Comparison of ENCODE assay signal across 13 mouse cellular contexts in genomic region chr2:36172136-36172535, GRCm38 (mm10). TPM values are rescaled to one million over a fixed set of nuclear protein-coding genes. Genes with fewer than 3 reads are reported as not detected.
DNase-seq lines count a peak whose midpoint lies in the region; ATAC-seq lines count a peak whose summit lies in the region.
"Had no signal": no experiment of that assay in that cellular context is flagged by ENCODE, and none has a peak within 500 bp of the region (broad histone marks: within the 10 kb centered on the region; RNA-seq: fewer than 3 reads in every experiment).

No protein-coding gene starts in this region.

- H3K27ac ChIP-seq in embryonic facial prominence, embryonic 12.5 days: no peak overlapping the region
- no peak overlapping the region for H3K27ac ChIP-seq in embryonic facial prominence, embryonic 10.5 days (replicated peaks)
- H3K27ac ChIP-seq in limb, embryonic 12.5 days: 0 out of 2 replicates have a peak overlapping the region, but pooled peaks have one; percentile 13
- no peak overlapping the region for H3K27ac ChIP-seq in limb, embryonic 10.5 days
- no peak overlapping the region for H3K27ac ChIP-seq in embryonic facial prominence, embryonic 14.5 days (replicated peaks; ENCODE audit: low read depth, low read length)
- H3K27ac ChIP-seq: neural tube, embryonic 12.5 days had no signal

- peaks cover 13% of the 10 kb centered on the region; the same call in 1 of the 2 replicates for H3K4me1 ChIP-seq in embryonic facial prominence, embryonic 12.5 days
- peaks cover 4% of the 10 kb centered on the region; the same call in 1 of the 2 replicates for H3K4me1 ChIP-seq in embryonic facial prominence, embryonic 10.5 days
- peaks cover 3% of the 10 kb centered on the region; the same call in 1 of the 2 replicates for H3K4me1 ChIP-seq in limb, embryonic 12.5 days (replicated peaks)
- H3K4me1 ChIP-seq in limb, embryonic 10.5 days: no peaks in the 10 kb centered on the region
- peaks cover 12% of the 10 kb centered on the region for H3K4me1 ChIP-seq in embryonic facial prominence, embryonic 14.5 days (ENCODE audit: control insufficient read depth, insufficient read depth, low read length)
- H3K4me1 ChIP-seq: neural tube, embryonic 12.5 days had no signal

- no peak overlapping the region for H3K9ac ChIP-seq in embryonic facial prominence, embryonic 12.5 days
- H3K9ac ChIP-seq in limb, embryonic 12.5 days (replicated peaks): no peak overlapping the region
- H3K9ac ChIP-seq in embryonic facial prominence, embryonic 14.5 days (ENCODE audit: low read depth, low read length): no peak overlapping the region
- H3K9ac ChIP-seq: neural tube, embryonic 12.5 days had no signal

- H3K36me3 ChIP-seq in embryonic facial prominence, embryonic 12.5 days: 0 out of 2 replicates have a peak, but pooled peaks cover 1% of the 10 kb centered on the region
- peaks cover 2% of the 10 kb centered on the region for H3K36me3 ChIP-seq in embryonic facial prominence, embryonic 10.5 days (replicated peaks)
- peaks cover 1% of the 10 kb centered on the region; the same call in 1 of the 2 replicates for H3K36me3 ChIP-seq in limb, embryonic 12.5 days
- H3K36me3 ChIP-seq in limb, embryonic 10.5 days: peaks cover 5% of the 10 kb centered on the region
- H3K36me3 ChIP-seq in embryonic facial prominence, embryonic 14.5 days (ENCODE audit: control insufficient read depth, insufficient read depth, low read length): peaks cover 8% of the 10 kb centered on the region; the same call in 1 of the 2 replicates

- intact Hi-C loops in left cerebral cortex, postnatal 25 days (cut with DNase I): no loop called here

- no peaks in the 10 kb centered on the region for H3K27me3 ChIP-seq in embryonic facial prominence, embryonic 12.5 days
- H3K27me3 ChIP-seq in embryonic facial prominence, embryonic 10.5 days (replicated peaks; ENCODE audit: low read depth, poor library complexity, severe bottlenecking): no peaks in the 10 kb centered on the region
- H3K27me3 ChIP-seq in limb, embryonic 12.5 days: no peaks in the 10 kb centered on the region
- H3K27me3 ChIP-seq in limb, embryonic 10.5 days (ENCODE audit: low read depth, poor library complexity, severe bottlenecking): no peaks in the 10 kb centered on the region
- H3K27me3 ChIP-seq in embryonic facial prominence, embryonic 14.5 days (replicated peaks; ENCODE audit: control insufficient read depth, insufficient read depth, low read length): no peaks in the 10 kb centered on the region
- H3K27me3 ChIP-seq: neural tube, embryonic 12.5 days had no signal

- no peak overlapping the region for H3K4me2 ChIP-seq in embryonic facial prominence, embryonic 12.5 days (replicated peaks)
- H3K4me2 ChIP-seq in limb, embryonic 12.5 days: no peak overlapping the region
- no peak overlapping the region for H3K4me2 ChIP-seq in embryonic facial prominence, embryonic 14.5 days (ENCODE audit: low read depth, low read length)
- H3K4me2 ChIP-seq: neural tube, embryonic 12.5 days had no signal

- H3K9me3 ChIP-seq in embryonic facial prominence, embryonic 12.5 days: no peaks in the 10 kb centered on the region
- no peaks in the 10 kb centered on the region for H3K9me3 ChIP-seq in embryonic facial prominence, embryonic 10.5 days
- no peaks in the 10 kb centered on the region for H3K9me3 ChIP-seq in limb, embryonic 12.5 days
- no peaks in the 10 kb centered on the region for H3K9me3 ChIP-seq in limb, embryonic 10.5 days (replicated peaks)
- H3K9me3 ChIP-seq in embryonic facial prominence, embryonic 14.5 days (ENCODE audit: control insufficient read depth, low read length): no peaks in the 10 kb centered on the region
- H3K9me3 ChIP-seq: neural tube, embryonic 12.5 days had no signal

- peak; percentile 69; the same call in 1 of the 2 replicates for ATAC-seq in embryonic facial prominence, embryonic 12.5 days (ENCODE audit: insufficient number of reproducible peaks, insufficient read depth, low FRiP score, low TSS enrichment)
- ATAC-seq in limb, embryonic 12.5 days (ENCODE audit: insufficient number of reproducible peaks, insufficient read depth, low FRiP score, low TSS enrichment, low read depth): no peak; the same call in 1 of the 2 replicates
- peak; percentile 94 for ATAC-seq in embryonic facial prominence, embryonic 14.5 days (ENCODE audit: low read depth)

- 53% methylated on average over 4 of the region's 4 CpGs for WGBS in embryonic facial prominence, embryonic 12.5 days
- 90% methylated on average over 4 of the region's 4 CpGs for WGBS in embryonic facial prominence, embryonic 10.5 days
- WGBS in limb, embryonic 12.5 days: 62% methylated on average over 4 of the region's 4 CpGs
- 85% methylated on average over 4 of the region's 4 CpGs for WGBS in limb, embryonic 10.5 days
- WGBS in embryonic facial prominence, embryonic 14.5 days: 36% methylated on average over 4 of the region's 4 CpGs

- no peak for DNase-seq in embryonic facial prominence, embryonic 10.5 days (ENCODE audit: low spot score)
- no peak for DNase-seq in limb, embryonic 10.5 days (ENCODE audit: low spot score)
- peak; percentile 83 for DNase-seq in embryonic facial prominence, embryonic 14.5 days (ENCODE audit: low spot score)
- DNase-seq in lung, postnatal 25 days (ENCODE audit: low spot score): peak; percentile 56
- DNase-seq in left cerebral cortex, postnatal 25 days (ENCODE audit: low spot score in 2 of 2): no peak
- DNase-seq in kidney, adult 11 months: no peak
- DNase-seq: adrenal gland, postnatal 25 days; cerebellum, adult 11-12 months; gastrocnemius, postnatal 36 days; heart, postnatal 10 days had no signal

- no peak overlapping the region for H3K4me3 ChIP-seq in embryonic facial prominence, embryonic 12.5 days
- no peak overlapping the region for H3K4me3 ChIP-seq in embryonic facial prominence, embryonic 10.5 days
- no peak overlapping the region for H3K4me3 ChIP-seq in limb, embryonic 12.5 days (replicated peaks)
- H3K4me3 ChIP-seq in limb, embryonic 10.5 days: no peak overlapping the region
- H3K4me3 ChIP-seq in embryonic facial prominence, embryonic 14.5 days (ENCODE audit: low read depth, low read length): no peak overlapping the region
- H3K4me3 ChIP-seq: neural tube, embryonic 12.5 days had no signal

RNA-seq across cellular contexts. Expression of gene Rbm18, which starts 35.6 kb away (rescaled TPM):
- 96.2 and 96.3 TPM in 2 replicates for polyA plus RNA-seq in embryonic facial prominence, embryonic 12.5 days (2016; fragmentation: Nextera tagmentation; extraction: Ambion mirVana)
- polyA plus RNA-seq in embryonic facial prominence, embryonic 10.5 days (2016; fragmentation: Nextera tagmentation; extraction: Ambion mirVana): 83.8 and 88.6 TPM in 2 replicates
- 90.8 and 95.6 TPM in 2 replicates for polyA plus RNA-seq in limb, embryonic 12.5 days (2016; fragmentation: Nextera tagmentation; extraction: Ambion mirVana)
- polyA plus RNA-seq in limb, embryonic 10.5 days (2016; fragmentation: Nextera tagmentation; extraction: Ambion mirVana): 74.4 and 85.3 TPM in 2 replicates
- 73.4 and 81.8 TPM in 2 replicates for polyA plus RNA-seq in embryonic facial prominence, embryonic 14.5 days (2014; fragmentation: Nextera tagmentation; extraction: Ambion mirVana)
- 10 to 100 TPM; 53.4 to 54.6 TPM for total RNA-seq in left cerebral cortex, postnatal 25 days (2021)

RNA-seq across cellular contexts. Expression of gene Mrrf, which starts 35.9 kb away (rescaled TPM):
- polyA plus RNA-seq in embryonic facial prominence, embryonic 12.5 days (2016; fragmentation: Nextera tagmentation; extraction: Ambion mirVana): 24.5 and 29.1 TPM in 2 replicates
- 30.6 and 34.1 TPM in 2 replicates for polyA plus RNA-seq in embryonic facial prominence, embryonic 10.5 days (2016; fragmentation: Nextera tagmentation; extraction: Ambion mirVana)
- polyA plus RNA-seq in limb, embryonic 12.5 days (2016; fragmentation: Nextera tagmentation; extraction: Ambion mirVana): 26.5 and 26.7 TPM in 2 replicates
- 23.0 and 27.1 TPM in 2 replicates for polyA plus RNA-seq in limb, embryonic 10.5 days (2016; fragmentation: Nextera tagmentation; extraction: Ambion mirVana)
- 35.1 and 38.0 TPM in 2 replicates for polyA plus RNA-seq in embryonic facial prominence, embryonic 14.5 days (2014; fragmentation: Nextera tagmentation; extraction: Ambion mirVana)
- 10 to 100 TPM; 15.5 to 20.0 TPM for total RNA-seq in left cerebral cortex, postnatal 25 days (2021)

RNA-seq across cellular contexts. Expression of gene Ptgs1, which starts 58.1 kb away (rescaled TPM):
- 6.7 and 8.9 TPM in 2 replicates for polyA plus RNA-seq in embryonic facial prominence, embryonic 12.5 days (2016; fragmentation: Nextera tagmentation; extraction: Ambion mirVana)
- 3.2 and 4.8 TPM in 2 replicates for polyA plus RNA-seq in embryonic facial prominence, embryonic 10.5 days (2016; fragmentation: Nextera tagmentation; extraction: Ambion mirVana)
- 4.7 and 4.8 TPM in 2 replicates for polyA plus RNA-seq in limb, embryonic 12.5 days (2016; fragmentation: Nextera tagmentation; extraction: Ambion mirVana)
- 2.9 and 3.3 TPM in 2 replicates for polyA plus RNA-seq in limb, embryonic 10.5 days (2016; fragmentation: Nextera tagmentation; extraction: Ambion mirVana)
- 14.7 and 15.6 TPM in 2 replicates for polyA plus RNA-seq in embryonic facial prominence, embryonic 14.5 days (2014; fragmentation: Nextera tagmentation; extraction: Ambion mirVana)
- 10 to 100 TPM; 15.5 to 19.8 TPM for total RNA-seq in left cerebral cortex, postnatal 25 days (2021)

Comparison
In these comparisons a context has a peak if more than half of its experiments do, and no peak if none do; other contexts are left out.
1. DNase-seq: peak in embryonic facial prominence, embryonic 14.5 days (single experiment) and lung, postnatal 25 days (single experiment); none in embryonic facial prominence, embryonic 10.5 days (single experiment), limb, embryonic 10.5 days (single experiment), left cerebral cortex, postnatal 25 days (0 of 2) and kidney, adult 11 months (single experiment).